Mouse (Mus musculus) bone marrow macrophage, adult 2 months (primary cell): ENCODE data around the gene Krt33b.

Source experiments
- CTCF ChIP-seq: IDR thresholded peaks from 2 replicates; pipeline ENCODE4 v1.5.1; 2012; ENCODE audit warnings: low read depth, mild to moderate bottlenecking, low read length, moderate library complexity
- POLR2A ChIP-seq: IDR thresholded peaks from 2 replicates; pipeline ENCODE4 v1.6.1; 2012; ENCODE audit warnings: mild to moderate bottlenecking, low read depth, low read length, borderline replicate concordance

DNA sequence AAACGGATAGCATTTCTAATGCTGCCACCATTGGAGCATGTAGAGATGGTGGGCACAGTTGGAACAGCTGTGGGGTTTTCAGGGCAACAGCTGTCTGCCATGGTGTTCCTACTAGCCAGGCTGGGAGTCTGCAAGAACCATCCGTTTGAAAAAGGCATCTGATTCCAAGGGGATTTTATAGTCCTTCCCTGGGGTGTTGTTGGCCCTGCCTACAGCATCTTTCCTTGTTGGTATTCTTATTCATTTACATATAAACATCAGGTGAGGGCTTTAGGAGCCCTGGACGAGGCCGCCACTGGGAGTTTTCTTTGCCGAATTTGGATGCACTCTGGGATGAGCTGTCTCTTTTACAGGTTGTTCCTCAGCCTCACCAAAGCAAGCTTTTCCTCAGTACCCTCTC is 50.7 kb downstream of the Krt33b start, which contains the start of gene Krtap29-1:
- TF ChIP-seq CTCF: no peak
- no peak for TF ChIP-seq POLR2A
